Mouse (Mus musculus) layer of hippocampus, postnatal 25 days (tissue): ENCODE results near the gene Atad3a. TPM values are rescaled to one million over a fixed set of nuclear protein-coding genes. Genes with fewer than 3 reads are reported as not detected.
"Not testable (repeated sequence)": the region's sequence is repeated elsewhere in the genome, so short reads cannot be mapped to it uniquely, and the experiment has no call there.

ENCODE experiments used
- DNase-seq, 2 experiments: peaks; one replicate each; pipeline ENCODE4 v3.0.0; 2022; ENCODE audit warnings: mixed read lengths in 2 of 2, low spot score in 1 of 2; ENCODE audit errors: extremely low spot score in 1 of 2
- total RNA-seq, 2 experiments: library from RNA; stranded (reverse); gene quantifications; 2 replicates each; pipeline ENCODE4 v1.2.3; 2021

Atad3a gene
- total RNA-seq, 2 experiments from 2014 or later: 47.5 to 56.3 TPM

DNA sequence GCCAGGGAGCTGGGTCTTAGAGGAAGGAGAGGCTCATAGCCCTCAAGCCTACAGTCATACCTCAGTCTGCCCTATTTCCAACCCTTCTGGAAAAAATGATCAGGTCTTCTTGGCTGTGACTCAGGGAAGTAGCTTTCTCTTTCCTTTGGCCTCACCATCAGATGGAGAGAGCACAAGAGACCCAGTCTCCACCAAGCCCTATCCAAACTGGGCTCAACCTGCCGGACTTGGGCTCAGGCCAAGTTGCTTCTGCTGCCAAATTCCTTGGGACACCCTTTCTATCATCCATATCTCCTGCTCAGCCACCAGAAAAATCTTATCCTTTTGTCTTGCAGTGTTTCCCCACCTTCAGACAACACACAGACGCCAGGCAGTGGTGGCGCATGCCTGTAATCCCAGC, 15.0 kb upstream of the Atad3a start:
- no peak for DNase-seq

GRCm38 (mm10) chr4:155774971-155775740, 14.3 kb upstream of the Atad3a start:
- DNase-seq: peak in 1 of 2 experiments; percentile 36

DNA sequence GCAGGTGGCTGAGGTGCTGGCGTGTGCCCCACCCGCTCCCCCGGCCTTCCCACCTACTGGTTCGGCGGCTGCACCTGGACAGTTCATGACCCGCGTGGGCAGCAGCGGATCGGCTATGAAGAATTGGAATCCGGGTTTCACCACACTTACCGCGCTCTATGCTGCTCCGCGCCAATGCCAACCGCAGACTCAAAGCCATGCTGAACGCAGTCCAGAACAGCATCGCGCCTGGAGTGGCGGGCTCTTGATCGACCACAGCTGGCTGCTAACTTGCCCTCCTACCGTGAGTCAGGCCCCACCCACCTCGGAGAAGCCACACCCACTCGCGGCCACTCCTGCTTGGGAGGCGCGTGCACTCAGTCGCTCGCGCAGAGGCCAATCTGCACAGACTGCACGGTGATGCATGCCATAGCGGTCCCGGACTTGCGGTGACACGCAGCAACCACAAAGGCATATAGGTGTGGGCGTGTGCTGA, 13.4 kb upstream of the Atad3a start, which contains the start of gene Vwa1:
Gene Vwa1 (minus strand): TSS at position 419 of the 475 bp plus-strand sequence.
- peak; percentile 69 to 71 for DNase-seq

DNA sequence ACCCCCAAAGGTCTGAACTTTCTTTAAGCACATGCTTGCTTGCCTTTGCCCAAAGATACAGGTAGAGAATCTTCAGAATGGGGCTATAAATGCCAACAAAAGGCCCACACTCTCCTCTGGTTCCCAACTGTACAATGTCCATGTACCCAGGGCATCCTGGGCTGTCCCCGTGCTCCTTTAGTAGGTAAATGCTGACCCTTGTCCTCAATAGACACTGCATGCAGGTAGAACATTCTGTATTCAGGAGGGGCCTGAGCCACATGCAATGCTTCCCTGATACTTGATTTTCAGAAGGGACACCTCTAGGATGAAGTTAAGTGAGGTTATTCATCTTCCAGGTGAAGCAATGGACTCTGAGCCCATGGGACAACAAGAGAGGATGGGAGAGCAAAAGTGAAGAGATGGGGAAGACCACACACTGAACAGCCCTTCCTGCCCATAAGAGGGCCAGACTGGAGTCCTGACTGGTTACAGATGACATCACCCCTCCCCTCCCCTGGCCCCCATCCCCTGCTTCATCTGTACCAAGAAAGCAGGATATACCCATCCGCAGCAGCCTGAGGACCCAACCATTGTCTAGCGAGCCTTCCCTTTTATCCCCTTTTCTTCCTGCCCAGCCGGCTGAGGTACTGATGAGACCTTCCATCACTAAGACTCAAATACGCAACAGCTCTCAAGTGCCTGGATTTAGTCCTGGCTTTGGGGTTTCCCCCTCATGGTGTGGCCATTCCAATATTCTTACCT, 12.6 kb upstream of the Atad3a start:
- no peak for DNase-seq

DNA sequence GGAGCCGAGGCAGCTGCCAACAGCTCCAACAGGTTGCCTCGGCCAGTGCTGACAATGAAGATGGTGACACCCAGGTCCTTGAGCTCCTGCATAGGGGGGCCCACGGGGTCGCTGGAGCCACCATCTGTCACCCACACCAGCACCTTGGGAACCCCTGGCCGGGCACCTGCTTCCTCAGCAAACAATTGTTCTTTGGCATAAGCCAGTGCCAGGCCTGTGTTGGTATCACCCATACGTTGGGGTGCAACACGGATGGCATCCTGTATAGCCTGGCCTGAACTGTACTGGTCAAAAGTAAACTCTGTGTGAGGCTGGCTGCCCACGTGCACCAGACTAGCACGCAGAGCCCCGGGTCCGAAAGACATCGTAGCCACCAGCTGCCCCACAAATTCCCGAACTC, 11.9 kb upstream of the Atad3a start:
- DNase-seq: no peak

DNA sequence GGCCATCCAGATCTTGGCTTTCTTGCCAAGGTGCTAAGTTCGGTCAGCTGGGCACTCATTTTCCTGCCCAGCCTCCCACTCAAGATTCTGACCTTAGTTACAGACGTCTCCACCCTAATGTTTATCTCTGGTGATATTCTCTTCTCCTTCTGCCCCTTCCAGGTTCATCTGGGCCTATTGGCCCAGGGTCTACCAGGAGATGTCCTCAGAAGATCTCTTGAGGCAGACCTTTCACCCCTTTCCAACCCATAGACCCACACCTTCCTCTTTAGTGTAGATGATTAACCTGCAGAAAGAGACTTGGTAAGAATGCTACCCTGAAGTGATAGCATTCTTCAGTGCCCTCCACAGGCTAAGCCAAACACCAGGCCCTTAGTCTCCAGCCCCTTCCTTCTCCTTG, 10.8 kb upstream of the Atad3a start:
- no peak for DNase-seq

DNA sequence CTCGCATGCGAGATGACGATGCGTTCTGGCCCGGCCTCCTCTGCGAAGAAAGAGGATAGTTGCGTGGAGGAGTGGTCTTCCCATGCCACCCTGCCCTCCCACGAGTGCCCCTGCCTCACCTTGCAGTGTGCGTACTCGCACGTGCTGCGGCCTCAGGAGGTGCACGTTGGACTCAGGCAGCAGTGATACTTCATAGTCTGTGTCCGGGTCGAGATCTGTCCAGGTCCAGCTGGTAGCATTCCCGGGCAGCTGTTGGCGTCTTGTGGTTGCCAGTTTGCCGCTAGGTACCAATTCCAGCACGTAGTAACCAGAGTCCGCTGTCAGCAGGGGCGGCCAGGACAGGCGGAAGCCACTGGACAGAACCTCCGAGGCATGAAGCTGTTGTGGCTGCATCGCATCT, 9.7 kb upstream of the Atad3a start:
- no peak for DNase-seq

DNA sequence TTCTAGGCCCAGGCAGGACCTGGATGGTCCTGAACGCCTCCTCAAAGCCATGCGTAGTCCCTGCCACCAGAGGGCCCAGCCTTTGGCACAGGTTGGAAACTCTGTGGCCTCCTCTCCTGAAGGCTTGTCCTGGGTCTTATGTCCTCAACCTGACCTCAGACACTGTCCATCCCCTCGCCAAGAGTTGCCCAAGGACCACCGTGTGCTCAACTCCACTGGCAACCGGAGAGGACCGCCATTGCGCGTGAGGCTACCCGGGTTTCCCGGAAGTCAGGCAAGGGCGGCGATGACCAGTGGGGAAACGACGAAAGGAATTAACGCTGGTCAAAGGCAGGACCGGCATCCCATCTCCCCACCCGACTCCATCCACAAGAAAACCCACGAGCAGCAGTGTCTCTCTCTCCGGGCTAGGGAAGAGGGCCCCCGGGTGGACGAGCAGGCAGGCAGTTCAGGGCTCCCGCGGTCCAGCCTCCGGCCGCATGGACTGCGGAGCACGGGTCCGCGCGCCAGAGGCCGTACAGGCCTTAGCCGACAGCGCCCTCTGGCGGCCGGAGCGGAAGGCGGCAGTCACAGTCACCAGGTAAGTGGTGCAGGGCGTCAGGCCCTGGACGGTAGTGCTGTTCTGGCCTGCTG, 9.1 kb upstream of the Atad3a start:
- peak; percentile 90 to 95 for DNase-seq

GRCm38 (mm10) chr4:155769496-155769879, 8.6 kb upstream of the Atad3a start:
- DNase-seq: no peak

DNA sequence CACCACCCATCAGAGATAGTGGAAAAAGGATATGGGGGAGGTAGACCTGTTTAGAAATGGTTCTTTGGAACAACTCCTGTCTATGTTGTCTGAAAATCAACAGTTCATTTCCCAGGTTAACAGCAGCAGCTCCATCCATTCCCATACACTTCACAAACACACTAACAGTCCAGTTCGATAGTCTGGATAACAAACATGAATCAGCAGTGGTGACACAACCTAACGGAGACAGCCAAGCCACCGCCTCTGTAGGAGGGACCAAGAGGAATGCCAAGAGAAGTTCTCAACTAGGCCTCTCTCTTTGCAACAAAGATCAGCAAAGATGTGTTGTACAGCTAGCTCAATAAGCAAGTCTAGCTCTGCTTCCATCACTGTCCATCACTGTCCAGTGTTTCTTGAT, 1.5 kb upstream of the Atad3a start:
- DNase-seq: no peak

DNA sequence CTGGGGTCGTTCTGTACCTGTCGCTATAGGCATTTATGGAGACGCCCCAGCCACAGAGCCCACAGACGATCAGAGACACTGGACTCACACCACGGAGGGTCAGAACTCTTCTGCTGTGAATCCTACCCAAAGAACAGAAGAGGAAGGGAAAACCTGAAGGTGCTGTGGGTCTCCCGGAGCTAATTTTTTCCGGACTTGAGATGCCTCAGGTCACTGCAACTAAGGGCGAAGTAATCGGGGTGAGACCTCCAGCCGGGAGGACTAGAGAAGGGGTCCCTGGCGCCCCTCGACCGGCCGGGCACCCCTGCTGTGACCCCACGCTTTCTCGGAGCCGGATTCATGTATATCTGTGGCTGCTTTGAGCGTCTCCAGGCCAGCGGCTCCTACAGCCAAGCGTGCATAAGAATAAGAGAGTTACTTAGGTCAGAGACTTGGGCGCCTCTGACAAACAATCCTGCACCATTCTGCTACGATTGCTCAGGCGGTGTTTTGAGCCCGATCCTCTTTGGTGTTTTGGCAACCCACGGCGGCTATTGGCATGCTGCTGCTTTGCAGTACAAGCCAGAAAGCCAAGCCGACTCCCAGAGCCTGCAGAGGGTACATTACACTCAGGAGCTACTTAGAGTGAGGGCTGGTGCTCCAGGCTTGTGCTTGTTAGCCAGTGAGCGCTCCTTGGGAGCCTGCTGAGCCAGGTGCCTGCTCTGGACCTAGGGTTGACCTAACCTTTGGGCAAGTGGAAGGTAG, 635 bp upstream of the Atad3a start:
- DNase-seq: no peak

DNA sequence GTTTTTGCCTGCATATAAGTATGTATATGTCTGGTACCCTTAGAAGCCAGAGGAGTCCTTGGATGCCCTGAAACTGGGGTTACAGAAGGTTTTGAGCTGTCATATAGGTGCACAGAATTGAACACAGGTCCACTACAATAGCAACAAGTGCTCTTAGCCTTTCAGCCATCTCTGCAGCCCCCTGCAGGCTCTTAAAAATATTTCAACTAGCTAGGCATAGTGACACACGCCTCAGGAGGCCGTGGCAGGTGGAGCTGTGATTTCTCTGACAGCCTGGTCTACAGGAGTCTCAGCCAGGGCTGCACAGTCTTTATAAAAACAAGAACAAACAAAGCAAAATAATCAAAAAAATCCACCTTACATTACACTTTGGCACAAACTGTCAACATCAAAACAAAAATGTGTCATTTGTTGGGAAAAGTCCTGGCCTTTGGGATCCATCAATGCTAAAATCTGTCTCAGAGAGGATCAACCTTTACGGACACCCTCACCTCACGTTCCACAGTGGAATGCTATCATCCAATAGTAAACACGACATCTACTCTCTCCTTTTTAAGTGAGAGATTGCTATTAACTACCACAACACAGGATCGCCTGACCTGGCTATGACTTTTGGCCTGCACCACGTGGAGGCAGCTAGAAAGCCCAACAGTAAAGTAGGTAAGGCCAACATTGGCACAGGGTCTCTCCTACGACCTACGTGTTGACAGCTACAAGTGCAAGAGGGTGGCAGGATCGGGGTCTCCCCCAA, 856 bp downstream of the Atad3a start:
- DNase-seq: no peak

DNA sequence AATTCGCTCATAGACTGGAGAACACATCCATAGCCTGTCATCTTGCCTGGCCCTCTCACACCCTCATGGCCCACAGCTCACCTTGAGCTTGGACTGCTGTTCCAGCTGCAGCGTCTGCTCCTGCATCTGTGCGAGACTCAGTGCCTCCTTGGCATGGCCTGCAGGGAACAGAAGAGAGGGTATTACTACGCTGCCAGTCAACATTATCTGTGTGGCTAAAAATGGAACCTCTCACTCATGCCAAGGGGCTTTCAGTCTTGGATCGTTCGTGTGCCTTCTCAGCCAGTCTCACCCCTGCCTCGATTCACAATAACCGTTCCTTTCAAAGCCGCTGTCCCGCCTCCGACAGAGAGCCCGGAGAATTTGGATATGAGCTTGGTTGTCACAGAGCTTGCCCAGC, 3.9 kb downstream of the Atad3a start:
- DNase-seq: no peak

DNA sequence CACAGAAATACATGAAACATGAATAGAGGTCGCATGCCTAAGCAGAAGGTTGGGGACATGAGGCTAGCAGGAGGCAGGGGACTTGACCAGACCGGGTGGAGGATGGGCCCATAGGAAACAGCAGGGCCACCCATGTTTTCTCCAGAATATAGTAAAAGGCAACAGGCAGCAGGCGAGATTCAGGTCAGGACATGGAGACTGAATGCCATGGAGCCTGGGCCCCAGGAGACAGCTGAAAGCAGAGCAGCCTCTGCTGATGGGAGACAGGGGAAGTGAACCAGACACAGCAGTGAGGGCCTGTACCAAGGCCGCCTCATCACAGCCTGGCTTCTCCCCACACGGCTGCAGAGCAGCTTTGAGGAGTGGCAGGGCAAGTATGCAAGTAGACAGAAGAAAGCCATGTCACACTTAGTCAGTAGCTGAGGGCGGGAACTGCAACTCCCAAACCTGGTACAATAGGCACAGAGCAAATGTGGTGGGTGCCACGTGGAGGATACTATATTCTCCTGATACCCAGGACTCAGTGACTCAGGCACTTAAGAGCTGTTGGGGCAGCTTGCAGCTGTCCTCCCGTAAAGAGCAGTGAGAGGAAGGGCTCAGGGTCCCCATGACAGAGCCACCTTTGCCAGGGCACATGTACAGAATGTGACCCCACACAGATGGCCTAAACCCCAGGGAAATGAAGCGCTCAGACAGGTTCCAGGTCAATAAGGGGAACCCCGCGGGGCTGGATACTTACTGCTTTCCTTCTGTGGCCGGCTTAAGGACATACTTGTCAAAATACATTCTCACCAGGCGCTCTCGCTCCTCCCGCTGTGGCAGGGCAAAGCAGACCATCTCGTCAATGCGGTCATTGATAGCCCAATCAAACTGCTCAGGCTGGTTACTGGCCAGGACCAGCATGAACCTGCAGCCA, 14.1 kb downstream of the Atad3a start:
- no peak for DNase-seq

GRCm38 (mm10) chr4:155746036-155746548, 14.8 kb downstream of the Atad3a start:
- DNase-seq: no peak

DNA sequence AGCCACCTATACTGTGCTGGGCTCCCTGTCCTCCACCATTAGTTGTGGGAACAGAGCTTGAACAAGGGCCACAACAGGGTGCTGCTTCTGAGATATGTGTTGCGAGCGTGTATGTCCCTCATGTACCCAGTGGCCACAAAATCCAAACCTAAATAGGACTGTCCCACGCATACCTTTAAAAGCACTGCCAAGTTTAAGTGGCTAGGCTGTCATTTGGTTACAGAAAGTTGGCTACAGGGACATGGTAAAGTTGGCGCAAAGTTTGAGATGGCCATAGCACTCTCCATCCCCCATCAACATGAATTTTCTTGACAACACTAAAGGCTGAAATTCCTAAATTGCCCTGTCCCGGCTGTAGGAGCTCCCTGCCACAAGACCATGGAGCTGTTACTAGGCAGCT, 15.8 kb downstream of the Atad3a start:
- DNase-seq: no peak

- DNase-seq: no peak
Measured at GRCm38 (mm10) chr4:155744474-155744873, 16.4 kb downstream of the Atad3a start.

DNA sequence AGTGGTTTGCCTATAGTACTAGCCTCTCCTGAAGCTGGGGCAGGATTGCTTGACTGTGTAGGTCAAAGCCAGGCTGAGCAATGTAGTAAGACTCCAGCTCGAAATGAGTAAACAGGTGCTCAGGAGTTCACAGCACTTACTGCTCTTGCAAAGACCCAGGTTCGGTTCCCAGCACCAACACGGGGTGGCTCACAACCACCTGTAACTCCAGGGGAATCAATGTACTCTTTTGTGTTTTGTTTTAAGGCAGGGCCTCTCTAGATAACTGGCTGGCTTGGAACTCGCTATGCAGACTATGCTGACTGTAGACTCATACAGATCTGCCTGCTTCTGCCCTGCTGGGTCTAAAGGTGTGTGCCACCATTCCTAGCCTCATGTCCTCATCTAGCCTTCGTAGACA, 18.2 kb downstream of the Atad3a start:
- no peak for DNase-seq

GRCm38 (mm10) chr4:155740681-155741080, 20.2 kb downstream of the Atad3a start:
- DNase-seq: not testable (repeated sequence)
